Mouse (Mus musculus): Measurements from ENCODE around the gene Scand1. TPM values are rescaled to one million over a fixed set of nuclear protein-coding genes. Genes with fewer than 3 reads are reported as not detected.

Scand1 gene
- polyA plus RNA-seq, 1 experiment from 2014 or later: 31.3 TPM

- Histone ChIP-seq H3K9me3 (replicated peaks; ENCODE audit: control insufficient read depth, low read length) (no peaks in the 10 kb centered on the region), H3K27me3 (ENCODE audit: control insufficient read depth, insufficient read depth, low read length) (no peaks in the 10 kb centered on the region), H3K4me2 (ENCODE audit: low read depth, low read length) (no peak overlapping the region), H3K9ac (ENCODE audit: low read length) (no peak overlapping the region), H3K4me3 (replicated peaks; ENCODE audit: low read length) (no peak overlapping the region), H3K36me3 (ENCODE audit: control insufficient read depth, insufficient read depth, low read length) (0 out of 2 replicates have a peak, but pooled peaks cover 3% of the 10 kb centered on the region), H3K4me1 (ENCODE audit: control insufficient read depth, insufficient read depth, low read length) (no peaks in the 10 kb centered on the region), H3K27ac (ENCODE audit: low read length) (no peak overlapping the region)
- ATAC-seq (ENCODE audit: insufficient read depth, low FRiP score): no peak
- WGBS: 70% methylated on average over 7 of the region's 7 CpGs
Observed at GRCm38 (mm10) chr2:156298458-156298857, 14.0 kb downstream of the Scand1 start.

GRCm38 (mm10) chr2:156297653-156298052, 14.9 kb downstream of the Scand1 start:
- H3K27me3 ChIP-seq (ENCODE audit: control insufficient read depth, insufficient read depth, low read length): no peaks in the 10 kb centered on the region
- no peak overlapping the region for H3K9ac ChIP-seq (ENCODE audit: low read length)
- no peak overlapping the region for H3K27ac ChIP-seq (ENCODE audit: low read length)
- WGBS: 52% methylated on average over 3 of the region's 3 CpGs
- H3K4me3 ChIP-seq (replicated peaks; ENCODE audit: low read length): no peak overlapping the region
- H3K4me2 ChIP-seq (ENCODE audit: low read depth, low read length): no peak overlapping the region
- ATAC-seq (ENCODE audit: insufficient read depth, low FRiP score): peak; percentile 83
- no peaks in the 10 kb centered on the region for H3K4me1 ChIP-seq (ENCODE audit: control insufficient read depth, insufficient read depth, low read length)
- no peaks in the 10 kb centered on the region for H3K9me3 ChIP-seq (replicated peaks; ENCODE audit: control insufficient read depth, low read length)
- H3K36me3 ChIP-seq (ENCODE audit: control insufficient read depth, insufficient read depth, low read length): 0 out of 2 replicates have a peak, but pooled peaks cover 5% of the 10 kb centered on the region

GRCm38 (mm10) chr2:156296190-156296589, 16.3 kb downstream of the Scand1 start:
- Histone ChIP-seq H3K9ac (ENCODE audit: low read length) (no peak overlapping the region), H3K9me3 (replicated peaks; ENCODE audit: control insufficient read depth, low read length) (no peaks in the 10 kb centered on the region), H3K4me2 (ENCODE audit: low read depth, low read length) (no peak overlapping the region), H3K4me3 (replicated peaks; ENCODE audit: low read length) (no peak overlapping the region), H3K36me3 (ENCODE audit: control insufficient read depth, insufficient read depth, low read length) (0 out of 2 replicates have a peak, but pooled peaks cover 9% of the 10 kb centered on the region), H3K4me1 (ENCODE audit: control insufficient read depth, insufficient read depth, low read length) (no peaks in the 10 kb centered on the region), H3K27me3 (ENCODE audit: control insufficient read depth, insufficient read depth, low read length) (no peaks in the 10 kb centered on the region), H3K27ac (ENCODE audit: low read length) (peak overlapping the region; percentile 49)
- ATAC-seq (ENCODE audit: insufficient read depth, low FRiP score): peak; percentile 63
- 76% methylated on average over 3 of the region's 3 CpGs for WGBS

- 83% methylated on average over 2 of the region's 2 CpGs for WGBS
- no peak for ATAC-seq (ENCODE audit: insufficient read depth, low FRiP score)
Observed at GRCm38 (mm10) chr2:156295601-156296063, 16.9 kb downstream of the Scand1 start.

GRCm38 (mm10) chr2:156291998-156292397, 20.5 kb downstream of the Scand1 start:
- Histone ChIP-seq H3K9me3 (replicated peaks; ENCODE audit: control insufficient read depth, low read length) (no peaks in the 10 kb centered on the region), H3K4me1 (ENCODE audit: control insufficient read depth, insufficient read depth, low read length) (no peaks in the 10 kb centered on the region), H3K4me3 (replicated peaks; ENCODE audit: low read length) (no peak overlapping the region), H3K27ac (ENCODE audit: low read length) (no peak overlapping the region), H3K9ac (ENCODE audit: low read length) (no peak overlapping the region), H3K36me3 (ENCODE audit: control insufficient read depth, insufficient read depth, low read length) (0 out of 2 replicates have a peak, but pooled peaks cover 5% of the 10 kb centered on the region), H3K27me3 (ENCODE audit: control insufficient read depth, insufficient read depth, low read length) (no peaks in the 10 kb centered on the region), H3K4me2 (ENCODE audit: low read depth, low read length) (no peak overlapping the region)
- no peak for ATAC-seq (ENCODE audit: insufficient read depth, low FRiP score)
- 83% methylated on average over 1 of the region's 1 CpGs for whole genome bisulfite sequencing

More at GRCm38 (mm10) chr2:156295601-156296063, 16.9 kb downstream of the Scand1 start:
- no peaks in the 10 kb centered on the region for H3K27me3 ChIP-seq (ENCODE audit: control insufficient read depth, insufficient read depth, low read length)
- H3K4me3 ChIP-seq (replicated peaks; ENCODE audit: low read length): no peak overlapping the region
- H3K9me3 ChIP-seq (replicated peaks; ENCODE audit: control insufficient read depth, low read length): no peaks in the 10 kb centered on the region
- H3K4me2 ChIP-seq (ENCODE audit: low read depth, low read length): no peak overlapping the region
- H3K4me1 ChIP-seq (ENCODE audit: control insufficient read depth, insufficient read depth, low read length): no peaks in the 10 kb centered on the region
- H3K9ac ChIP-seq (ENCODE audit: low read length): no peak overlapping the region
- H3K27ac ChIP-seq (ENCODE audit: low read length): peak overlapping the region; percentile 49
- 0 out of 2 replicates have a peak, but pooled peaks cover 9% of the 10 kb centered on the region for H3K36me3 ChIP-seq (ENCODE audit: control insufficient read depth, insufficient read depth, low read length)

GRCm38 (mm10) chr2:156289552-156290160, 22.8 kb downstream of the Scand1 start:
- H3K36me3 ChIP-seq (ENCODE audit: control insufficient read depth, insufficient read depth, low read length): 0 out of 2 replicates have a peak, but pooled peaks cover 5% of the 10 kb centered on the region
- H3K27ac ChIP-seq (ENCODE audit: low read length): no peak overlapping the region
- WGBS: 87% methylated on average over 2 of the region's 2 CpGs
- no peak overlapping the region for H3K9ac ChIP-seq (ENCODE audit: low read length)
- ATAC-seq (ENCODE audit: insufficient read depth, low FRiP score): no peak
- H3K9me3 ChIP-seq (replicated peaks; ENCODE audit: control insufficient read depth, low read length): no peaks in the 10 kb centered on the region
- H3K4me2 ChIP-seq (ENCODE audit: low read depth, low read length): no peak overlapping the region
- H3K27me3 ChIP-seq (ENCODE audit: control insufficient read depth, insufficient read depth, low read length): no peaks in the 10 kb centered on the region
- H3K4me1 ChIP-seq (ENCODE audit: control insufficient read depth, insufficient read depth, low read length): no peaks in the 10 kb centered on the region
- no peak overlapping the region for H3K4me3 ChIP-seq (replicated peaks; ENCODE audit: low read length)

- WGBS: 76% methylated on average over 2 of the region's 2 CpGs
- ATAC-seq (ENCODE audit: insufficient read depth, low FRiP score): no peak
- no peak overlapping the region for H3K4me2 ChIP-seq (ENCODE audit: low read depth, low read length)
- no peak overlapping the region for H3K27ac ChIP-seq (ENCODE audit: low read length)
- no peaks in the 10 kb centered on the region for H3K27me3 ChIP-seq (ENCODE audit: control insufficient read depth, insufficient read depth, low read length)
- H3K9ac ChIP-seq (ENCODE audit: low read length): no peak overlapping the region
- 0 out of 2 replicates have a peak, but pooled peaks cover 5% of the 10 kb centered on the region for H3K36me3 ChIP-seq (ENCODE audit: control insufficient read depth, insufficient read depth, low read length)
- no peak overlapping the region for H3K4me3 ChIP-seq (replicated peaks; ENCODE audit: low read length)
- H3K9me3 ChIP-seq (replicated peaks; ENCODE audit: control insufficient read depth, low read length): no peaks in the 10 kb centered on the region
- H3K4me1 ChIP-seq (ENCODE audit: control insufficient read depth, insufficient read depth, low read length): no peaks in the 10 kb centered on the region
Observed at GRCm38 (mm10) chr2:156288222-156288621, 24.3 kb downstream of the Scand1 start.

- H3K9me3 ChIP-seq (replicated peaks; ENCODE audit: control insufficient read depth, low read length): no peaks in the 10 kb centered on the region
- H3K36me3 ChIP-seq (ENCODE audit: control insufficient read depth, insufficient read depth, low read length): no peaks in the 10 kb centered on the region
- H3K4me1 ChIP-seq (ENCODE audit: control insufficient read depth, insufficient read depth, low read length): no peaks in the 10 kb centered on the region
- H3K9ac ChIP-seq (ENCODE audit: low read length): no peak overlapping the region
- H3K4me2 ChIP-seq (ENCODE audit: low read depth, low read length): no peak overlapping the region
- no peak overlapping the region for H3K4me3 ChIP-seq (replicated peaks; ENCODE audit: low read length)
- WGBS: 94% methylated on average over 4 of the region's 4 CpGs
- H3K27ac ChIP-seq (ENCODE audit: low read length): no peak overlapping the region
- ATAC-seq (ENCODE audit: insufficient read depth, low FRiP score): no peak
- H3K27me3 ChIP-seq (ENCODE audit: control insufficient read depth, insufficient read depth, low read length): no peaks in the 10 kb centered on the region
Observed at GRCm38 (mm10) chr2:156286733-156287132, 25.8 kb downstream of the Scand1 start.

- no peaks in the 10 kb centered on the region for H3K9me3 ChIP-seq (replicated peaks; ENCODE audit: control insufficient read depth, low read length)
- no peak overlapping the region for H3K9ac ChIP-seq (ENCODE audit: low read length)
- H3K4me2 ChIP-seq (ENCODE audit: low read depth, low read length): no peak overlapping the region
- 79% methylated on average over 2 of the region's 2 CpGs for WGBS
- no peak overlapping the region for H3K4me3 ChIP-seq (replicated peaks; ENCODE audit: low read length)
- H3K4me1 ChIP-seq (ENCODE audit: control insufficient read depth, insufficient read depth, low read length): no peaks in the 10 kb centered on the region
- H3K36me3 ChIP-seq (ENCODE audit: control insufficient read depth, insufficient read depth, low read length): 0 out of 2 replicates have a peak, but pooled peaks cover 3% of the 10 kb centered on the region
- no peak overlapping the region for H3K27ac ChIP-seq (ENCODE audit: low read length)
- H3K27me3 ChIP-seq (ENCODE audit: control insufficient read depth, insufficient read depth, low read length): no peaks in the 10 kb centered on the region
- ATAC-seq (ENCODE audit: insufficient read depth, low FRiP score): no peak
Observed at GRCm38 (mm10) chr2:156285161-156285560, 27.3 kb downstream of the Scand1 start.

Measured in stomach, embryonic 16.5 days (tissue).